Comparison of ENCODE assay signal across 16 mouse cellular contexts in genomic region chr11:120067834-120068233, GRCm38 (mm10). TPM values are rescaled to one million over a fixed set of nuclear protein-coding genes. Genes with fewer than 3 reads are reported as not detected.
DNase-seq lines count a peak whose midpoint lies in the region; ATAC-seq and TF ChIP-seq lines count a peak whose summit lies in the region.
"Had no signal": no experiment of that assay in that cellular context is flagged by ENCODE, and none has a peak within 500 bp of the region (broad histone marks: within the 10 kb centered on the region; RNA-seq: fewer than 3 reads in every experiment).

No protein-coding gene starts in this region.

- 42% methylated on average over 17 of the region's 17 CpGs for WGBS in forebrain, postnatal 0 days
- 41% methylated on average over 17 of the region's 17 CpGs for WGBS in forebrain, embryonic 11.5 days
- WGBS in lung, embryonic 14.5 days = 60% methylated on average over 17 of the region's 17 CpGs
- WGBS in intestine, postnatal 0 days = 53% methylated on average over 17 of the region's 17 CpGs

- peak; percentile 36 for DNase-seq in forebrain, postnatal 0 days
- no peak for DNase-seq in forebrain, embryonic 11.5 days (ENCODE audit: low spot score)
- no peak for DNase-seq in lung, embryonic 14.5 days
- DNase-seq in lung, postnatal 10 days = no peak
- DNase-seq in ZHBTc4 (ENCODE audit: low read depth, low spot score) = peak; percentile 77
- DNase-seq in natural killer cell, adult 2 months (ENCODE audit: low spot score in 2 of 2) = no peak
- no peak for DNase-seq in gastrocnemius, adult 8-10 months (ENCODE audit: low spot score in 2 of 2)
- DNase-seq: adrenal gland, postnatal 14 days; cerebellum, adult 8-10 months; heart, postnatal 14 days had no signal

- H3K36me3 ChIP-seq in forebrain, postnatal 0 days (ENCODE audit: insufficient read depth) = peaks cover 86% of the 10 kb centered on the region
- peaks cover 7% of the 10 kb centered on the region; the same call in 1 of the 2 replicates for H3K36me3 ChIP-seq in forebrain, embryonic 11.5 days (ENCODE audit: control insufficient read depth, insufficient read depth, low read length)
- peaks cover 92% of the 10 kb centered on the region for H3K36me3 ChIP-seq in lung, embryonic 14.5 days (ENCODE audit: insufficient read depth)
- peaks cover 67% of the 10 kb centered on the region; the same call in 1 of the 2 replicates for H3K36me3 ChIP-seq in intestine, postnatal 0 days (ENCODE audit: control insufficient read depth, insufficient read depth)

- no peaks in the 10 kb centered on the region for H3K4me1 ChIP-seq in forebrain, postnatal 0 days (ENCODE audit: insufficient read depth)
- H3K4me1 ChIP-seq in forebrain, embryonic 11.5 days (replicated peaks; ENCODE audit: control insufficient read depth, insufficient read depth, low read length) = no peaks in the 10 kb centered on the region
- H3K4me1 ChIP-seq in lung, embryonic 14.5 days (ENCODE audit: insufficient read depth) = no peaks in the 10 kb centered on the region; the same call in 1 of the 2 replicates
- H3K4me1 ChIP-seq in intestine, postnatal 0 days (replicated peaks; ENCODE audit: control insufficient read depth, insufficient read depth, low read length) = no peaks in the 10 kb centered on the region

- H3K9ac ChIP-seq in forebrain, postnatal 0 days = no peak overlapping the region
- H3K9ac ChIP-seq in forebrain, embryonic 11.5 days (ENCODE audit: low read length) = no peak overlapping the region
- no peak overlapping the region for H3K9ac ChIP-seq in lung, embryonic 14.5 days
- no peak overlapping the region for H3K9ac ChIP-seq in intestine, postnatal 0 days (ENCODE audit: low read depth, low read length)
- H3K9ac ChIP-seq: liver, embryonic 12.5 days had no signal

- H3K27me3 ChIP-seq in forebrain, postnatal 0 days (ENCODE audit: insufficient read depth, low read length) = no peaks in the 10 kb centered on the region
- H3K27me3 ChIP-seq in forebrain, embryonic 11.5 days (ENCODE audit: control insufficient read depth, insufficient read depth, low read length) = no peaks in the 10 kb centered on the region
- H3K27me3 ChIP-seq in lung, embryonic 14.5 days (ENCODE audit: insufficient read depth, low read length) = no peaks in the 10 kb centered on the region
- no peaks in the 10 kb centered on the region for H3K27me3 ChIP-seq in intestine, postnatal 0 days (replicated peaks; ENCODE audit: control insufficient read depth, insufficient read depth, low read length)
- H3K27me3 ChIP-seq: liver, embryonic 12.5 days; Patski had no signal

- H3K9me3 ChIP-seq in forebrain, postnatal 0 days (ENCODE audit: low read length) = no peaks in the 10 kb centered on the region
- no peaks in the 10 kb centered on the region for H3K9me3 ChIP-seq in forebrain, embryonic 11.5 days (ENCODE audit: control insufficient read depth, low read length)
- H3K9me3 ChIP-seq in lung, embryonic 14.5 days (ENCODE audit: low read depth, low read length) = no peaks in the 10 kb centered on the region
- H3K9me3 ChIP-seq in intestine, postnatal 0 days (ENCODE audit: control insufficient read depth) = no peaks in the 10 kb centered on the region
- H3K9me3 ChIP-seq: liver, embryonic 12.5 days had no signal

- TF ChIP-seq CTCF in forebrain, postnatal 0 days (IDR thresholded peaks at IDR 0.05; ENCODE audit: low read depth) = peak; percentile 64
- peak; percentile 49 for TF ChIP-seq CTCF in lung, embryonic 14.5 days (IDR thresholded peaks at IDR 0.05; ENCODE audit: low read depth)
- TF ChIP-seq CTCF in intestine, postnatal 0 days (IDR thresholded peaks at IDR 0.05; ENCODE audit: low read depth) = peak; percentile 67

- no peak overlapping the region for H3K4me3 ChIP-seq in forebrain, postnatal 0 days (ENCODE audit: low read depth, low read length)
- H3K4me3 ChIP-seq in forebrain, embryonic 11.5 days (ENCODE audit: low read depth, low read length) = no peak overlapping the region
- no peak overlapping the region for H3K4me3 ChIP-seq in lung, embryonic 14.5 days (ENCODE audit: low read depth, low read length)
- no peak overlapping the region for H3K4me3 ChIP-seq in intestine, postnatal 0 days (ENCODE audit: low read depth, low read length)
- H3K4me3 ChIP-seq: liver, embryonic 12.5 days; myocyte had no signal

- no peak overlapping the region for H3K4me2 ChIP-seq in forebrain, postnatal 0 days (ENCODE audit: low read depth)
- no peak overlapping the region for H3K4me2 ChIP-seq in forebrain, embryonic 11.5 days (ENCODE audit: low read depth, low read length, severe bottlenecking)
- H3K4me2 ChIP-seq in lung, embryonic 14.5 days = no peak overlapping the region
- no peak overlapping the region for H3K4me2 ChIP-seq in intestine, postnatal 0 days (replicated peaks; ENCODE audit: low read depth)
- H3K4me2 ChIP-seq: liver, embryonic 12.5 days had no signal

- no peak overlapping the region for H3K27ac ChIP-seq in forebrain, postnatal 0 days (ENCODE audit: low read depth, low read length)
- H3K27ac ChIP-seq in forebrain, embryonic 11.5 days (ENCODE audit: low read depth, low read length) = no peak overlapping the region
- H3K27ac ChIP-seq in lung, embryonic 14.5 days (ENCODE audit: low read depth) = no peak overlapping the region
- no peak overlapping the region for H3K27ac ChIP-seq in intestine, postnatal 0 days (ENCODE audit: low read depth, low read length)
- H3K27ac ChIP-seq: liver, embryonic 12.5 days; macrophage had no signal

- peak; percentile 60; the same call in 1 of the 2 replicates for ATAC-seq in forebrain, postnatal 0 days
- no peak for ATAC-seq in forebrain, embryonic 11.5 days (replicated peaks; ENCODE audit: low FRiP score)
- no peak for ATAC-seq in lung, embryonic 14.5 days (ENCODE audit: insufficient read depth)
- ATAC-seq in intestine, postnatal 0 days = peak; percentile 25; the same call in 1 of the 2 replicates
- ATAC-seq: CD4-positive, CD25-positive, alpha-beta regulatory T cell, adult 4 months; liver, embryonic 12.5 days; Patski had no signal

RNA-seq across cellular contexts. Expression of gene Cep131, which starts 18.8 kb away (rescaled TPM):
- total RNA-seq in forebrain, postnatal 0 days (2014; rRNA removed) = 18.3 and 21.4 TPM in 2 replicates
- polyA plus RNA-seq in forebrain, postnatal 0 days (2015; fragmentation: Nextera tagmentation; extraction: Ambion mirVana) = 21.0 and 22.0 TPM in 2 replicates
- 50.1 and 51.9 TPM in 2 replicates for polyA plus RNA-seq in forebrain, embryonic 11.5 days (2014; fragmentation: Nextera tagmentation; extraction: Ambion mirVana)
- polyA plus RNA-seq in lung, embryonic 14.5 days (2014; fragmentation: Nextera tagmentation; extraction: Ambion mirVana) = 22.1 and 27.3 TPM in 2 replicates
- 4.8 and 5.6 TPM in 2 replicates for polyA plus RNA-seq in intestine, postnatal 0 days (2015; fragmentation: Nextera tagmentation; extraction: Ambion mirVana)
- 1 to 10 TPM; 5.0 to 9.2 (median 7.5) TPM for total RNA-seq in gastrocnemius, adult 8-10 months (2022)

RNA-seq across cellular contexts. Expression of gene Aatk, which starts 20.9 kb away (rescaled TPM):
- total RNA-seq in forebrain, postnatal 0 days (2014; rRNA removed) = 104 and 110 TPM in 2 replicates
- polyA plus RNA-seq in forebrain, postnatal 0 days (2015; fragmentation: Nextera tagmentation; extraction: Ambion mirVana) = 27.3 and 31.7 TPM in 2 replicates
- polyA plus RNA-seq in forebrain, embryonic 11.5 days (2014; fragmentation: Nextera tagmentation; extraction: Ambion mirVana) = 2.8 and 3.5 TPM in 2 replicates
- polyA plus RNA-seq in lung, embryonic 14.5 days (2014; fragmentation: Nextera tagmentation; extraction: Ambion mirVana) = 2.2 and 2.3 TPM in 2 replicates
- polyA plus RNA-seq in intestine, postnatal 0 days (2015; fragmentation: Nextera tagmentation; extraction: Ambion mirVana) = 1.6 and 1.7 TPM in 2 replicates
- total RNA-seq in gastrocnemius, adult 8-10 months (2022) = 1 to 10 TPM; 2.3 to 5.0 (median 3.1) TPM
- polyA plus RNA-seq: CD4-positive, CD25-positive, alpha-beta regulatory T cell, adult 4 months had no signal

RNA-seq across cellular contexts. Expression of gene Tepsin, which starts 30.7 kb away (rescaled TPM):
- 19.0 and 25.8 TPM in 2 replicates for total RNA-seq in forebrain, postnatal 0 days (2014; rRNA removed)
- 12.7 and 14.8 TPM in 2 replicates for polyA plus RNA-seq in forebrain, postnatal 0 days (2015; fragmentation: Nextera tagmentation; extraction: Ambion mirVana)
- 22.0 and 24.8 TPM in 2 replicates for polyA plus RNA-seq in forebrain, embryonic 11.5 days (2014; fragmentation: Nextera tagmentation; extraction: Ambion mirVana)
- polyA plus RNA-seq in lung, embryonic 14.5 days (2014; fragmentation: Nextera tagmentation; extraction: Ambion mirVana) = 13.4 and 17.1 TPM in 2 replicates
- polyA plus RNA-seq in intestine, postnatal 0 days (2015; fragmentation: Nextera tagmentation; extraction: Ambion mirVana) = 13.5 and 15.1 TPM in 2 replicates
- 1 to 10 TPM; 4.9 to 5.8 (median 5.4) TPM for total RNA-seq in gastrocnemius, adult 8-10 months (2022)

RNA-seq across cellular contexts. Expression of gene Ndufaf8, which starts 30.9 kb away (rescaled TPM):
- 16.7 and 32.2 TPM in 2 replicates for total RNA-seq in forebrain, postnatal 0 days (2014; rRNA removed)
- 58.1 and 74.8 TPM in 2 replicates for polyA plus RNA-seq in forebrain, postnatal 0 days (2015; fragmentation: Nextera tagmentation; extraction: Ambion mirVana)
- polyA plus RNA-seq in forebrain, embryonic 11.5 days (2014; fragmentation: Nextera tagmentation; extraction: Ambion mirVana) = 65.2 and 69.9 TPM in 2 replicates
- polyA plus RNA-seq in lung, embryonic 14.5 days (2014; fragmentation: Nextera tagmentation; extraction: Ambion mirVana) = 76.7 and 88.6 TPM in 2 replicates
- 153 TPM in 2 replicates for polyA plus RNA-seq in intestine, postnatal 0 days (2015; fragmentation: Nextera tagmentation; extraction: Ambion mirVana)
- total RNA-seq in gastrocnemius, adult 8-10 months (2022) = 10 to 100 TPM; 34.0 to 46.3 (median 41.0) TPM

Comparison
In these comparisons a context has a peak if more than half of its experiments do, and no peak if none do; other contexts are left out.
1. ATAC-seq: peak in forebrain, postnatal 0 days (single experiment) and intestine, postnatal 0 days (single experiment); none in forebrain, embryonic 11.5 days (single experiment) and lung, embryonic 14.5 days (single experiment).
2. DNase-seq: peak in forebrain, postnatal 0 days (single experiment) and ZHBTc4 (single experiment); none in forebrain, embryonic 11.5 days (single experiment), lung, embryonic 14.5 days (single experiment), lung, postnatal 10 days (single experiment), natural killer cell, adult 2 months (0 of 2) and gastrocnemius, adult 8-10 months (0 of 2).
3. Peak in every context shown above with its lines, with median percentiles within 50 percentile points of each other: CTCF ChIP-seq.